Mouse (Mus musculus): ENCODE measurements around the gene 4930563M21Rik. TPM values are rescaled to one million over a fixed set of nuclear protein-coding genes. Genes with fewer than 3 reads are reported as not detected.
"Not testable (repeated sequence)": the region's sequence is repeated elsewhere in the genome, so short reads cannot be mapped to it uniquely, and the experiment has no call there.

4930563M21Rik gene
- not detected in 2 replicates for polyA plus RNA-seq (2012; ENCODE audit: insufficient read depth, insufficient read length, missing spikeins)

DNA sequence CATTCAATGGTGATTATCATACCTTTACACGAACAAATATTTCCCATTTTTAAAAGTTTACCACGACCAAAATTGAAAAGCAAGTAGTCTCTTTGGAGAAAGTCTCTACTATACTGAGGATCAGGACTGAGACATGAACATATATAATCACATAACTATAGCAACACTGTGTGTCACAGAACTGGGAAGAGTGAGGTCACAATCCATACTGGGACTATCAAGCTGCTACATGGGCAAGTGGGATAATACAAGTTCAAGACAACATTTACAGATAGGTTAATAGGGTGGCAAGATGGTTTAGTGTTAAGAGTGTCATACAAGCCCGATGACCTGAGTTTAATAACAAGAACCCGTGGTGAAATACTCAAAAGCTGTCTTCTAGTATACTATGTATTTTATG is at the start of gene 4930563M21Rik:
TSS of gene 4930563M21Rik (minus strand) at position 101 of the 400 bp plus-strand sequence.
- no peaks in the 10 kb centered on the region for H3K4me1 ChIP-seq (ENCODE audit: control insufficient read depth, insufficient read depth, insufficient read length, low read length)
- no peak within 1 kb of the TSS for H3K27ac ChIP-seq (replicated peaks; ENCODE audit: low read depth, low read length)
- H3K4me3 ChIP-seq (ENCODE audit: insufficient read depth, low read depth, low read length): no peak within 1 kb of the TSS

- Histone ChIP-seq H3K4me3 (ENCODE audit: insufficient read depth, low read depth, low read length) (no peak overlapping the region), H3K4me1 (ENCODE audit: control insufficient read depth, insufficient read depth, insufficient read length, low read length) (no peaks in the 10 kb centered on the region), H3K27ac (replicated peaks; ENCODE audit: low read depth, low read length) (no peak overlapping the region)
These were observed 45.8 kb upstream of the 4930563M21Rik start for GRCm38 (mm10) chr9:56056147-56056546.

DNA sequence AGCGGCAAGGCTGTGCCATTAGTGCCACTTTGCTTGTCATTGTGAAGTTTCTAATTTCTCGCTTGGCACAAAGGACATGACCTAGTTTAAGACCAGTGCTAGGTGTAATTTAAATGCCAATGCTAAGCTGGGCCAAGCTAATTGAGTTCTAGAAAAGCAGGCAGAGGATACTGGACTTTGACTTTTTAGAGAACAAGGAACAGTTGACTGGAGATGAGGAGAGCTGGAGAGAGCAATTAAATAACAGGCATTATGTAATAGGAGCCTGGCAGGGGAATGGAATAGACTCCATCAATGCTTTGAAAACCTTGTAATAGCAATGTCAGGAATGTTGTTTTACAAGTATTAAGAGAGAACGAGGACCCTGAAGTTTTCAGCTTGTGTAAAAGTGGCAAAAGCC is 43.4 kb upstream of the 4930563M21Rik start:
- Histone ChIP-seq H3K4me3 (ENCODE audit: insufficient read depth, low read depth, low read length) (no peak overlapping the region), H3K27ac (replicated peaks; ENCODE audit: low read depth, low read length) (no peak overlapping the region), H3K4me1 (ENCODE audit: control insufficient read depth, insufficient read depth, insufficient read length, low read length) (no peaks in the 10 kb centered on the region)

DNA sequence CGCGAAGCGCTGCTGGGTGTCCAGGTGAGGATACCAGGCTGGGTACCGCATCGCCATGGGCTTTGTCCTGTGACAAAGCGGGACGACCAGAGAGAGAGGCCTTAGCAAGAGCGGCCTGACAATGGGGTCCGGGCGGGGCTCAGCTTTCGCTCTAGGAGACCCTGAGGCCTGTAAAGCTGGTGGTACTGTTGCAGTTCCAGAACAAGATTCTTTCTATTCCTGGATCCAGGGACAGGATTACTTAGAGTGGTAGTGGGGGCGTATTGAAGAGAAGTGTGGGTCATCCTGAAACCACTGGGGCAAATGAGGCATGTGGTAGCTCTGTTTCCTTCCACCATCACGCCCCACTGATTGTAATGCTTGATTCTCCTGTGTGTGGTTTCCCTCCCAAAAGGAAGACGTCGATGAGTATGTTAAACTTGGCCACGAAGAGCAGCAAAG is 31.9 kb upstream of the 4930563M21Rik start:
- Histone ChIP-seq H3K4me1 (ENCODE audit: control insufficient read depth, insufficient read depth, insufficient read length, low read length) (no peaks in the 10 kb centered on the region), H3K4me3 (ENCODE audit: insufficient read depth, low read depth, low read length) (peak overlapping the region; percentile 87), H3K27ac (replicated peaks; ENCODE audit: low read depth, low read length) (peak overlapping the region; percentile 25; the same call in 1 of the 2 replicates)

GRCm38 (mm10) chr9:56041372-56042180 is 31.2 kb upstream of the 4930563M21Rik start, which contains the start of gene Rcn2:
Rcn2 (plus strand) TSS chr9:56041845.
- Histone ChIP-seq H3K4me1 (ENCODE audit: control insufficient read depth, insufficient read depth, insufficient read length, low read length) (no peaks in the 10 kb centered on the region), H3K27ac (replicated peaks; ENCODE audit: low read depth, low read length) (peak within 1 kb of the TSS; percentile 25; the same call in 1 of the 2 replicates), H3K4me3 (ENCODE audit: insufficient read depth, low read depth, low read length) (peak within 1 kb of the TSS; percentile 87)

DNA sequence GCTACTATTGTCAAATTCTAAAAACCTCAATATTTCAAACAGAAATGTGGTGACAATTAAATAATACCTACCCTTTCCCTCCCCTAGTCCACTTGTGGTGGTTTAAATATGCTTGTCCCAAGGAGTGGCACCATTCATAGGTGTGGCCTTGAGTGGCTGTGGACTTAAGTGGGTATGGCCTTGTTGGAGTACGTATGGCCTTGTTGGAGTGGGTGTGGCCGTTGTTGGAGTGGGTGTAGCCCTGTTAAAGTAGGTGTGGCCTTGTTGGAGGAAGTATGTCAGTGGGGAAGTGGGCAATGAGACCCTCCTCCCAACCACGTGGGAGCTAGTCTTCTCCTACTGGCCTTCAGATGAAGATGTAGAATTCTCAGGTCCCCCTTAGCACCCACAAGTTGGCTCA is 21.9 kb upstream of the 4930563M21Rik start:
- no peaks in the 10 kb centered on the region for H3K4me1 ChIP-seq (ENCODE audit: control insufficient read depth, insufficient read depth, insufficient read length, low read length)
- H3K4me3 ChIP-seq (ENCODE audit: insufficient read depth, low read depth, low read length): no peak overlapping the region
- H3K27ac ChIP-seq (replicated peaks; ENCODE audit: low read depth, low read length): no peak overlapping the region

DNA sequence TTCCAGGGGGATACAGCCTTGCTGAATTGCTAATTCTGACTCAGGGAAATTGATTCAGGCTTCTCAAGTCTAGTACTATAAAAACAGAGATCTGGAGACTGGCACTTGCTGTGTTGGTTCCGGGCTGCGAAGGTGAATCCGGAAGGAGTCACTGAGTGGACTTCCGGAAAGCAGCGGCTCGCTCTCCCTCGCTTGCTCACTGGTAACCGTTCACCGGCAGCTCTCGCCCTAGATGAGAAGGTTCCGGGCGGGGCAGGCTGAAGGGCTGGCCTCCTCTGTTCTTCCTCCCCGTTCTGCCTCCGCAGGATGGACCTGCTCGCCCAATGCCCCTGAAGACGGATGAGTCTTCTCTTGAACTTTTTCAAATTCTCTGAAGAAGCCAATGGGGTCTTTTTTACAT is 16.9 kb upstream of the 4930563M21Rik start:
- Histone ChIP-seq H3K4me3 (ENCODE audit: insufficient read depth, low read depth, low read length) (no peak overlapping the region), H3K27ac (replicated peaks; ENCODE audit: low read depth, low read length) (no peak overlapping the region), H3K4me1 (ENCODE audit: control insufficient read depth, insufficient read depth, insufficient read length, low read length) (no peaks in the 10 kb centered on the region)

DNA sequence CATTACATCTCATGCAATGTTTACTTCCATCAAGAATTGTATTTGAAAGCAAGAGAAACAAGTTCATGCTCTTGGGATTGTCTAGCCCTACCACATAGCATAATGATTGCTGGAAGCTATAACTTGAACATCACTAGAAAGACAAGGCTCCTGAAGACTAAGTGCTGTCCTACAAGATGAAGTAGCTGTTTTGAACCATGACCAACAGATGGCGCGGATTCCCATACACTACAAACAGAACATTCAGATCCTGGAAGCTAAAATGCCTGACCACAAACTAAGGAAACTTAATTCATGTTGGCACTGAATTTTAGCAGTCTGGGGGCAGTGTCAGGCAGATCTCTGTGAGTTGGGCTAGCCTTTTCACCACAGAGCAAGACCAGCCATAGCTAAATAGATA is 14.4 kb upstream of the 4930563M21Rik start:
- Histone ChIP-seq H3K27ac (replicated peaks; ENCODE audit: low read depth, low read length) (no peak overlapping the region), H3K4me1 (ENCODE audit: control insufficient read depth, insufficient read depth, insufficient read length, low read length) (no peaks in the 10 kb centered on the region), H3K4me3 (ENCODE audit: insufficient read depth, low read depth, low read length) (no peak overlapping the region)

- H3K27ac ChIP-seq (replicated peaks; ENCODE audit: low read depth, low read length); H3K4me3 ChIP-seq (ENCODE audit: insufficient read depth, low read depth, low read length); H3K4me1 ChIP-seq (ENCODE audit: control insufficient read depth, insufficient read depth, insufficient read length, low read length): not testable (repeated sequence)
These were observed 5.7 kb downstream of the 4930563M21Rik start for GRCm38 (mm10) chr9:56004679-56005078.

DNA sequence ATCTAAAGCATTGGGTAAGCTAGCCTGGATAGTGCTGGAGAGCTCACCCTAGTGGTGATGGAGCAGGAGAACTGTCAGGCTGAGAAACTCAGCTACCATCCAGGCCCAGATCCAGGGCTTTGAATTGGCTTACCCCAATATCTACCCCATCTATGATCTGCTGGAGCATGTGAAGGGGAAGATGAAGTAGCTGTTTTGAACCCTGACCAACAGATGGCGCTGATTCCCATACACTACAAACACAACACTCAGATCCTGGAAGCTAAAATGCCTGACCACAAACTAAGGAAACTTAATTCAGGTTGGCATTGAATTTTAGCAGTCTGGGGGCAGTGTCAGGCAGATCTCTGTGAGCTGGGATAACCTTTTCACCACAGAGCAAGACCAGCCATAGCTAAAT is 63.5 kb downstream of the 4930563M21Rik start:
- Histone ChIP-seq H3K27ac (replicated peaks; ENCODE audit: low read depth, low read length) (no peak overlapping the region), H3K4me1 (ENCODE audit: control insufficient read depth, insufficient read depth, insufficient read length, low read length) (no peaks in the 10 kb centered on the region), H3K4me3 (ENCODE audit: insufficient read depth, low read depth, low read length) (no peak overlapping the region)

GRCm38 (mm10) chr9:55941356-55941755 is 69.0 kb downstream of the 4930563M21Rik start:
- Histone ChIP-seq H3K4me1 (ENCODE audit: control insufficient read depth, insufficient read depth, insufficient read length, low read length) (peaks cover 3% of the 10 kb centered on the region; the same call in 1 of the 2 replicates), H3K4me3 (ENCODE audit: insufficient read depth, low read depth, low read length) (no peak overlapping the region), H3K27ac (replicated peaks; ENCODE audit: low read depth, low read length) (no peak overlapping the region)

- Histone ChIP-seq H3K4me3 (ENCODE audit: insufficient read depth, low read depth, low read length) (peak overlapping the region; percentile 85; the same call in 1 of the 2 replicates), H3K27ac (replicated peaks; ENCODE audit: low read depth, low read length) (no peak overlapping the region), H3K4me1 (ENCODE audit: control insufficient read depth, insufficient read depth, insufficient read length, low read length) (peaks cover 3% of the 10 kb centered on the region; the same call in 1 of the 2 replicates)
These were observed 71.7 kb downstream of the 4930563M21Rik start for GRCm38 (mm10) chr9:55938618-55938985.

DNA sequence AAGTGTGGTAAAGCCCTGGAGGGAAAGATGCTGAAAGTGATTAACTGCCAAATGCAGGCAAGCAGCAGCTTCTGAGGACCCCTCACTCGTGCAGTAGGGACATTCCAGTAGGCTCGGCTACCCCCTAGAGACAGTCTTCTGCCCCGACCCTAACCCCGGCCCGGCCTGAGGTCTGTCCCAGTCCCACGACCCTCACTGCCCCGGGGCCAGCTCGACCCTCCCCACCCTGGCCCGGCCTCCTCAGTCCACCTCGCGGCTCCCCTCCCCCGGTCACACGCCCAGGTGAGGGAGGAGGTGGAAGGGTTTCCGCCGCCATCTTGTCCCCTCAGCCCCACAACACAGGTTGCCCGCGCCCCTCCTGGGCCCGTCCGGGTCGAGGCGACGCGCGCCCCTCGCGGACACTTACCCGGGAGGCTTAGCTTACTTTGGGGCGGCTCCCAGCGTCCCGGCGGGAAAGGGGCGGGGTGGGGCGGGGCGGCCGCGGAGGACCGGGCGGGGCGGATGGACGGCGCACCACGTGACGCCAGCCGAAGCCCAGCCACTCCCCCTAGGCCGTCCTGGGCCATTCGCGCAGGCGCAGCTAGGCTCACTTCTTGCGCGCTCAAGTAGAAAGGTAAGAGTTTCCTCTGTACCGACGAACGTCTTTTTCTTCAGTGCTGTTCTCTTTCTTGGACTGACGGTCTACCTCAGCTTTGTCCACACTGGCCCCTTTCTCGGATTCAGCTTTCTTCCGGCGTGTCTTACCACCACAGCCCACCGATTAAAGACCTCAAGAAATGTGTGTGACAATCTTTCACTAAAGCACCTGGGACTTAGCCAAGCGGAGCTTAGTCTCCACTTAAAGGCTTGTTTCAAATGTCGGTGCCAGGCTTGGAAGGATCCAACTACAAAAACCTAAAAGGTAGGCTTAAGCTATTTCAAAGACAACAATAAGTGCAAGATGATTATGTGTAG is 72.4 kb downstream of the 4930563M21Rik start, which contains the start of gene Scaper:
TSS of gene Scaper (minus strand) at position 456 of the 954 bp plus-strand sequence.
- Histone ChIP-seq H3K4me3 (ENCODE audit: insufficient read depth, low read depth, low read length) (peak within 1 kb of the TSS; percentile 94), H3K27ac (replicated peaks; ENCODE audit: low read depth, low read length) (peak within 1 kb of the TSS; percentile 76), H3K4me1 (ENCODE audit: control insufficient read depth, insufficient read depth, insufficient read length, low read length) (peaks cover 3% of the 10 kb centered on the region; the same call in 1 of the 2 replicates)

DNA sequence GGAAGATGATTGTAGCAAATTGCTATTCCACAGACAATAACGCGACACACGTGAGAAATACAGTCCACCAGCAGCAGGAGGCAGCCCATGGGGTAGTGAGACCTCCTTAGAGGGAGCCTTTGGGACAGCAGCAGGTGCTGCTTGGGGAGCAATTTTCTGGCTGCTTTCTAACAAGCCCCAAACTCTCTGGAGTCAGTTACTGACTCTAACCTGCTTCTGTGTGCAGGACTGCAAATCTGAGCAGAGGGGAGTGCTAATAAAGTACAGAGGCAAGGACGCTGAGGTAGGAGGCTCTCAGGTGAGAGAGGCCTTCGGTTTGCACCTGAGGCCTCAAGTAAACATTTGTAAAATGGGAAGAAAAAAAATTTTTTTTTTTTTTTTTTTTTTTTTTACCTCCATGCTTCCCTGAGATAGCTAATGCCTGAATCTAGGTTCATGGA is 73.1 kb downstream of the 4930563M21Rik start:
- Histone ChIP-seq H3K4me1 (ENCODE audit: control insufficient read depth, insufficient read depth, insufficient read length, low read length) (peaks cover 3% of the 10 kb centered on the region; the same call in 1 of the 2 replicates), H3K27ac (replicated peaks; ENCODE audit: low read depth, low read length) (no peak overlapping the region), H3K4me3 (ENCODE audit: insufficient read depth, low read depth, low read length) (peak overlapping the region; percentile 94)

- H3K27ac ChIP-seq (replicated peaks; ENCODE audit: low read depth, low read length): no peak overlapping the region
These were observed 77.9 kb downstream of the 4930563M21Rik start for GRCm38 (mm10) chr9:55932482-55932881.

More at GRCm38 (mm10) chr9:55932482-55932881, 77.9 kb downstream of the 4930563M21Rik start:
- Histone ChIP-seq H3K4me3 (ENCODE audit: insufficient read depth, low read depth, low read length) (no peak overlapping the region), H3K4me1 (ENCODE audit: control insufficient read depth, insufficient read depth, insufficient read length, low read length) (no peaks in the 10 kb centered on the region)
